Mouse (Mus musculus) megakaryocyte, embryonic 14.5 days (primary cell): Measurements from ENCODE around the gene Rtn4rl1.

Experiments
- FLI1 ChIP-seq: IDR thresholded peaks from 2 replicates; pipeline ENCODE4 v1.6.1; 2012; ENCODE audit warnings: low read length, inconsistent platforms, mixed read lengths
- GATA1 ChIP-seq: IDR thresholded peaks from 3 replicates; pipeline ENCODE4 v1.6.1; 2012; ENCODE audit warnings: mixed read lengths, low read length, inconsistent platforms, borderline replicate concordance

GRCm38 (mm10) chr11:75159564-75159963, 34.0 kb upstream of the Rtn4rl1 start:
- TF ChIP-seq GATA1 (no peak), FLI1 (no peak)
